Mouse (Mus musculus): ENCODE results near the gene Hoxc11. TPM values are rescaled to one million over a fixed set of nuclear protein-coding genes. Genes with fewer than 3 reads are reported as not detected.

Gene Hoxc11
- polyA plus RNA-seq, 1 experiment: not detected

DNA sequence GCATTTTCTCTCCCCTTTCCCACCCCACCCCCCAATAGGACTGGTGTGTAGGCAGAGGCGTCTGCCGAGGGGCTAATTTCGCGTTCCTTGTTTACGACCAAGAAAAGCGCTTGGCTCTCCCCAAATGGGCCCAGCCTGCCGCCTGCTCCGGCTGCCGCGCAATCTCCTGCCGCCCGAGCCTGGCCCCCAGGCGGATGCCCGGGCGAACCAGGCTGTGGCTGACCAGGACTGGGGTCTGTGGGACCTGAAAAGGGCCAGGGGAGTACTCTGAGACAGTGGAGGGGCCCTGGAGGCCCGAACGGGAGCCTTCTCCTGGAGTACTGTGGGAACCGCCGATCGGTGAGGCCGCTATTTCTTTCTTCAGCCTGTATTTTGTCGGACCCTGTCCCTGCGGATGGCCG is 46.3 kb downstream of the Hoxc11 start:
- WGBS: 7% methylated on average over 24 of the region's 24 CpGs
- Histone ChIP-seq H3K27ac (ENCODE audit: insufficient read depth, low read length) (no peak overlapping the region), H3K27me3 (ENCODE audit: control insufficient read depth, insufficient read depth, low read length) (peaks cover 15% of the 10 kb centered on the region; the same call in 1 of the 2 replicates), H3K4me1 (ENCODE audit: control insufficient read depth, insufficient read depth, low read length) (no peaks in the 10 kb centered on the region), H3K4me3 (replicated peaks; ENCODE audit: insufficient read depth, low read depth, low read length) (no peak overlapping the region)
- TF ChIP-seq POLR2A (IDR thresholded peaks at IDR 0.05; ENCODE audit: borderline replicate concordance, insufficient read depth, low read length) (no peak), CTCF (IDR thresholded peaks at IDR 0.05; ENCODE audit: borderline replicate concordance, insufficient read depth, low read depth, low read length) (no peak)
- no peak for DNase-seq

DNA sequence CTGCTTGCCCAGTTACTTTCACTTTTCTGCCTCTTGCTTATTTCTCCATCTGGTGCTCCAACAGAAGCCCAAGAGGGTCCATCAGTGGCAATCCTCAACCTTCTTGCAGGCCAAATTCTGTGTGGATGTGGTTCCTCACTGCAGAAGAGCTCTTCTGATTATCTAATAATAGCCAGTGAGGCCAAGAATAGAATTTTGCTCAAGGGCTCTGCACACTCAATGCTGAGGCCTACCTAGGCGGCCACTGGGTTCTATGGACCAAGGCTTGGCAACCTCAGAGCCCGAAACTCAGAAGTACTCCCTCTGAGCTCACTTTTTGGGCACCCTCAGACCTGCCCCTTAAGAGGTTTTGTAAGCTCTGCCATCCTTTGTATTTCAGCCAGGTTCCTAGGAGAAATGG is 47.1 kb downstream of the Hoxc11 start:
- DNase-seq: no peak
- 70% methylated on average over 2 of the region's 2 CpGs for WGBS
- Histone ChIP-seq H3K27me3 (ENCODE audit: control insufficient read depth, insufficient read depth, low read length) (peaks cover 14% of the 10 kb centered on the region; the same call in 1 of the 2 replicates), H3K4me1 (ENCODE audit: control insufficient read depth, insufficient read depth, low read length) (no peaks in the 10 kb centered on the region), H3K4me3 (replicated peaks; ENCODE audit: insufficient read depth, low read depth, low read length) (no peak overlapping the region), H3K27ac (ENCODE audit: insufficient read depth, low read length) (no peak overlapping the region)
- no peak for TF ChIP-seq POLR2A (IDR thresholded peaks at IDR 0.05; ENCODE audit: borderline replicate concordance, insufficient read depth, low read length)
- no peak for TF ChIP-seq CTCF (IDR thresholded peaks at IDR 0.05; ENCODE audit: borderline replicate concordance, insufficient read depth, low read depth, low read length)

DNA sequence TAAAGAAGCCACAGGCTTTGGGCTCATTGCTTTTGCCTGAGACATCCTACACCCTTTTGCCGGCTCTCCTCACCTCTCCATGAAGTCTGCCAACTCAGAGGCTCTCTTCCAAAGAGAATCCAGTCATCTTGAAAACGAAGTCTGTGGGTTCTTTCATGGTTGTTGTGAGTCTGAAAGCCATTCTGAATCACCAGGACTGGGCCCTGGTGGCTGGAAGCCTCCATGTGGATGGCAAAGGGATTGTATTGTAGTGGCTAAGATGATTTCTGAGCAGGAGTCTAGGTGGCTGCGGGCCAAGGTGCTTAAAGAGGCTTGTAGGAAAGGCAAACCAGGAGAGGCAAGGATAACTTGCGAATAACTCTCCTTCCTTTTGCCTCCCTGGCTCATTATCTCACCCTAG is 47.9 kb downstream of the Hoxc11 start:
- Histone ChIP-seq H3K4me1 (ENCODE audit: control insufficient read depth, insufficient read depth, low read length) (no peaks in the 10 kb centered on the region), H3K27ac (ENCODE audit: insufficient read depth, low read length) (no peak overlapping the region), H3K27me3 (ENCODE audit: control insufficient read depth, insufficient read depth, low read length) (peaks cover 10% of the 10 kb centered on the region; the same call in 1 of the 2 replicates), H3K4me3 (replicated peaks; ENCODE audit: insufficient read depth, low read depth, low read length) (no peak overlapping the region)
- no peak for DNase-seq
- no peak for TF ChIP-seq POLR2A (IDR thresholded peaks at IDR 0.05; ENCODE audit: borderline replicate concordance, insufficient read depth, low read length)
- no peak for TF ChIP-seq CTCF (IDR thresholded peaks at IDR 0.05; ENCODE audit: borderline replicate concordance, insufficient read depth, low read depth, low read length)
- 31% methylated on average over 4 of the region's 4 CpGs for WGBS

DNA sequence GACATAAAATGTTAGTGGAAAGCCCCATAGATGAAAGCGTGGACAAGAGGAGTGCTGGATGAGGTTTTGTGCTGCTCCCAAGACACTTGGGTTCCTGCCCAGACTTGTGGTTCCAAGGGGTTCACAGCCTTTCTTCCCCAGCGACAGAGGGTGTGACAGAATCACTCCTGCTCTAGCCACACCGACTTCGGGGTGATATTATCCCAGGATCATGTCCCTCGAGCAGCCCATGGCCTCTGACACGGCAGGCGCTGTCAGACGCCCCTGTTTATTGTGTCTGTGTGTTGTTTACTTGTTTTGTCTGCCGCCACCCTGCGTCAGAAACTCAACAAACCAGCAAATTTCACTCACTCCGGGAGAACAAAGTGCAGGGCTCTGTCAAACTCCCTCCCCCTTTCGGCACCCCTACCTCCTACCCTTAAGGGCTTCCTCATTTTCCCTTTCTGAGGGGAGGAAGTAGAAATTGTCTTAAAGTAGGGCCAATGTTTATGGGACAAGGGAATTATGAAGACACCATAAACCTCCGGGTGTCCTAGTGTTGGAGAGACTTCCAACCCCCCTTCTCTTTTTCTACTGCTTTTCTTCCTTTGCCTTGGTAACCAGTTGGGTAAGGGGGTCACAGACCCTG is 48.7 kb downstream of the Hoxc11 start:
- H3K27me3 ChIP-seq (ENCODE audit: control insufficient read depth, insufficient read depth, low read length): peaks cover 8% of the 10 kb centered on the region; the same call in 1 of the 2 replicates
- no peaks in the 10 kb centered on the region for H3K4me1 ChIP-seq (ENCODE audit: control insufficient read depth, insufficient read depth, low read length)
- WGBS: 5% methylated on average over 13 of the region's 13 CpGs
- DNase-seq: no peak
- H3K4me3 ChIP-seq (replicated peaks; ENCODE audit: insufficient read depth, low read depth, low read length): no peak overlapping the region
- H3K27ac ChIP-seq (ENCODE audit: insufficient read depth, low read length): no peak overlapping the region
- TF ChIP-seq CTCF (IDR thresholded peaks at IDR 0.05; ENCODE audit: borderline replicate concordance, insufficient read depth, low read depth, low read length) (no peak), POLR2A (IDR thresholded peaks at IDR 0.05; ENCODE audit: borderline replicate concordance, insufficient read depth, low read length) (no peak)

DNA sequence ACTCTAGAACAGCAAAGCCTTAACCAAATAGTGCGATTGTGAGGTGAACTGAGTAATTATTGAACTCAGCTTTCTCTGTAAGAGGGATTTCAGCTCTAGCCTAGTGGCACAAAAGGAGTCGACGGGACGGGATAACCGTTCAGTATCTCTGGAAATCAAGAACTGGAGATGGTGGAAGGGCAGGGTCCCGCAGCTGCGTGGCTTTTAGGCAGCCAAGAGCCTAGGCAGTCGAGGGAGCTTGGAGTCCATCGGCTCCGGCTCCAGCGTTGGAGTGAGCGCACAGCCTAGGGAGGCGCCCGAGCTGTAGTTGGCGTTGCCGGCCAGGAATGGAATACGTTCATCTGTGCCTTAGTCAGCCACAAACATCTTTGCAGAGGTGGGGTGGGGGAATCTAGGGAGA is 51.1 kb downstream of the Hoxc11 start:
- Histone ChIP-seq H3K4me3 (replicated peaks; ENCODE audit: insufficient read depth, low read depth, low read length) (no peak overlapping the region), H3K27ac (ENCODE audit: insufficient read depth, low read length) (no peak overlapping the region), H3K27me3 (ENCODE audit: control insufficient read depth, insufficient read depth, low read length) (peaks cover 6% of the 10 kb centered on the region; the same call in 1 of the 2 replicates), H3K4me1 (ENCODE audit: control insufficient read depth, insufficient read depth, low read length) (no peaks in the 10 kb centered on the region)
- TF ChIP-seq POLR2A (IDR thresholded peaks at IDR 0.05; ENCODE audit: borderline replicate concordance, insufficient read depth, low read length): no peak
- TF ChIP-seq CTCF (IDR thresholded peaks at IDR 0.05; ENCODE audit: borderline replicate concordance, insufficient read depth, low read depth, low read length): no peak
- 3% methylated on average over 17 of the region's 17 CpGs for WGBS
- DNase-seq: no peak

DNA sequence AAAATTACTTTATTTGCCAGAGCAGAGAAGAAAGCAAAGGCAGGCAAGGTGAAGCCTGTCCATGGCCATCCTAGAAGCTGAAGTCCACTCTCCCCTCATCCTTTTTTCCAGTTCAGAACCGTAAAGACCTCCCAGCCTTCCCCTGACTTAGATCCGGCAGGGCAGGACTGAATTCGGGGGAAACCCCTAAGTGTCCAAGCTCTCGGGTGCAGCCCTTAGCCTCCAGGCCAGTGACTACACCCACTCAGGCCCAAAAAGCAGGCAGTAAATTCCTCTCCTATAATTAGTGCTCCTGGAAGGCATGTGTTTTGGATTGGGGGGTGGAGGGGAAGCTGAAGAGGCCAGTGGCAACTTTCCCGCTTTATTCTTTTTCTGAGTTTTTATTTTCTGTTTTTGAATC is 51.6 kb downstream of the Hoxc11 start:
- no peaks in the 10 kb centered on the region for H3K4me1 ChIP-seq (ENCODE audit: control insufficient read depth, insufficient read depth, low read length)
- DNase-seq: no peak

DNA sequence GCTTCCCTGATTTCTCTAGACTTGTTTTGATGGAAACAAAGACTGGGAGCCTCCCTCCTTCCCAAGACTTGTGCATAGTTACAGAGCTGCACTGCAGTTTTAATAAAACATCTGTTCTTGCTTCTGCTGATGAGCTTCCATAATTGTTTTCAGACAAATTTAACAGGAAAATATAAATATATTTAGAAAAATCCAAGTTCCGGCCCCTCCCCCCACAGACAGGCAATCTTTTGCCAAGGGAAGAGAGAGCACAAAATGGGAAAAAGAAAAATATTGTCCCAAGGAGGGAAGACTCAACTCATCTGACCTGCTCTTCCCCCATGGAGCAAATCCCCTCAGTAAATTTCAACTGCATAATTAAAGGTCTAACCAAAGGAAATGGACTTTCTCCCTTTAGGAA is 52.1 kb downstream of the Hoxc11 start:
- Histone ChIP-seq H3K4me3 (replicated peaks; ENCODE audit: insufficient read depth, low read depth, low read length) (no peak overlapping the region), H3K27me3 (ENCODE audit: control insufficient read depth, insufficient read depth, low read length) (peaks cover 8% of the 10 kb centered on the region; the same call in 1 of the 2 replicates), H3K27ac (ENCODE audit: insufficient read depth, low read length) (no peak overlapping the region), H3K4me1 (ENCODE audit: control insufficient read depth, insufficient read depth, low read length) (no peaks in the 10 kb centered on the region)
- TF ChIP-seq POLR2A (IDR thresholded peaks at IDR 0.05; ENCODE audit: borderline replicate concordance, insufficient read depth, low read length) (no peak), CTCF (IDR thresholded peaks at IDR 0.05; ENCODE audit: borderline replicate concordance, insufficient read depth, low read depth, low read length) (no peak)
- 9% methylated on average over 1 of the region's 1 CpGs for WGBS
- DNase-seq: no peak

More for the DNA sequence above, 51.6 kb downstream of the Hoxc11 start:
- Histone ChIP-seq H3K27ac (ENCODE audit: insufficient read depth, low read length) (no peak overlapping the region), H3K27me3 (ENCODE audit: control insufficient read depth, insufficient read depth, low read length) (peaks cover 10% of the 10 kb centered on the region; the same call in 1 of the 2 replicates), H3K4me3 (replicated peaks; ENCODE audit: insufficient read depth, low read depth, low read length) (no peak overlapping the region)
- no peak for TF ChIP-seq POLR2A (IDR thresholded peaks at IDR 0.05; ENCODE audit: borderline replicate concordance, insufficient read depth, low read length)
- no peak for TF ChIP-seq CTCF (IDR thresholded peaks at IDR 0.05; ENCODE audit: borderline replicate concordance, insufficient read depth, low read depth, low read length)
- WGBS: 7% methylated on average over 5 of the region's 5 CpGs

Other genes starting within 250 kb of the Hoxc11 start
- 55.8 and 56.0 TPM in 2 replicates for gene Calcoco1, start 232.2 kb upstream of the Hoxc11 start, polyA plus RNA-seq (2012; rRNA removed)
- not detected in 2 replicates for gene Hoxc13, start 33.3 kb upstream of the Hoxc11 start, polyA plus RNA-seq (2012; rRNA removed)
- gene Hoxc12, start 17.7 kb upstream of the Hoxc11 start, polyA plus RNA-seq (2012; rRNA removed): not detected in 2 replicates
- not detected in 2 replicates for gene Hoxc10, start 12.4 kb downstream of the Hoxc11 start, polyA plus RNA-seq (2012; rRNA removed)
- gene Hoxc5, start 13.0 kb downstream of the Hoxc11 start, polyA plus RNA-seq (2012; rRNA removed): 1.5 and 2.2 TPM in 2 replicates
- gene Hoxc9, start 22.0 kb downstream of the Hoxc11 start, polyA plus RNA-seq (2012; rRNA removed): not detected in 2 replicates
- gene Hoxc8, start 36.2 kb downstream of the Hoxc11 start, polyA plus RNA-seq (2012; rRNA removed): not detected in 2 replicates
- gene Hoxc6, start 43.8 kb downstream of the Hoxc11 start, polyA plus RNA-seq (2012; rRNA removed): 0.16 and 0.25 TPM in 2 replicates
- gene Hoxc4, start 64.5 kb downstream of the Hoxc11 start, polyA plus RNA-seq (2012; rRNA removed): 3.9 and 4.5 TPM in 2 replicates
- 17.8 and 20.1 TPM in 2 replicates for gene Smug1, start 212.7 kb downstream of the Hoxc11 start, polyA plus RNA-seq (2012; rRNA removed)

All from cerebellum, adult 2 months (tissue).